Mouse (Mus musculus): ENCODE results near the gene Gja3. TPM values are rescaled to one million over a fixed set of nuclear protein-coding genes. Genes with fewer than 3 reads are reported as not detected.

Gene Gja3
- polyA plus RNA-seq (2014; fragmentation: Illumina TruSeq; extraction: RNeasy Lipid Tissue Mini Kit (QIAGEN cat#74804); ENCODE audit: low read depth, low replicate concordance), result not detected

DNA sequence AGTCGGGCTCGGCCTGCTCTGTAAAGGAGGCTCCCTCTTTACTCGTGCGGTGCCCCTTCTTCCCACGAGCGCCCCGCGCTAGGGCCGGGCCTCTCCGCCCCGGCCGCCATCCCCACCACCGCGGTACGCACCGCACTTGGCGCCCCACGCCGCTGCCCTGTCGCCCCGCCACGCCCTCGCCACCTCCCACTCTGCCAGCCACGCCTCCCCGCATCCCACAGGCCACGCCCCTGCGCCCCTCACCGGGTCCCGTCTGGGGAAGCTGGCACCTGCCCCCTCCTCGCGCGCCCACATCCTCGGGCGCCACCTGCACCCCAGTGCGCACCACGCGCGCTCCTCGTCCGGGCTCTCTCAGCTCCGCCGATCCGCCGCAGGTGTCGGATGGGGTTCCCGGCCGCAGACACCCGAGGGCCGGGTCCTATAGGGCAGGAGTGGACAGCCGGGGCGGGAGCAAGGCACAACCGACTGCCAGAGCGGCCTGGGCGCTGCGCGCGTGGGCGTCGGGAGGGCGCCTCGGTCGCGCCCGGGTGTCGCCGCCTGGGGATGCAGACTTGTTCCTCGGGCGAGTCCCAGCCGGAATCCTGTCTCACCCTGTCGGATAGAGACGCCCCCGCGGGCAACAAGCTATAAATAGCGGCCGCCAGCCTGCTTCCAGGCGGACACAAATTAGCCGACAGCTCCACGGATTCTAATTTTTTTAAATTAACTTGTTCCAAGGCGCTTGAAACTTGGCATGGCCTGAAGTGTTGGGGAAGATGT is at the start of gene Gja3:
TSS of gene Gja3 (minus strand) at position 538 of the 759 bp plus-strand sequence.

DNA sequence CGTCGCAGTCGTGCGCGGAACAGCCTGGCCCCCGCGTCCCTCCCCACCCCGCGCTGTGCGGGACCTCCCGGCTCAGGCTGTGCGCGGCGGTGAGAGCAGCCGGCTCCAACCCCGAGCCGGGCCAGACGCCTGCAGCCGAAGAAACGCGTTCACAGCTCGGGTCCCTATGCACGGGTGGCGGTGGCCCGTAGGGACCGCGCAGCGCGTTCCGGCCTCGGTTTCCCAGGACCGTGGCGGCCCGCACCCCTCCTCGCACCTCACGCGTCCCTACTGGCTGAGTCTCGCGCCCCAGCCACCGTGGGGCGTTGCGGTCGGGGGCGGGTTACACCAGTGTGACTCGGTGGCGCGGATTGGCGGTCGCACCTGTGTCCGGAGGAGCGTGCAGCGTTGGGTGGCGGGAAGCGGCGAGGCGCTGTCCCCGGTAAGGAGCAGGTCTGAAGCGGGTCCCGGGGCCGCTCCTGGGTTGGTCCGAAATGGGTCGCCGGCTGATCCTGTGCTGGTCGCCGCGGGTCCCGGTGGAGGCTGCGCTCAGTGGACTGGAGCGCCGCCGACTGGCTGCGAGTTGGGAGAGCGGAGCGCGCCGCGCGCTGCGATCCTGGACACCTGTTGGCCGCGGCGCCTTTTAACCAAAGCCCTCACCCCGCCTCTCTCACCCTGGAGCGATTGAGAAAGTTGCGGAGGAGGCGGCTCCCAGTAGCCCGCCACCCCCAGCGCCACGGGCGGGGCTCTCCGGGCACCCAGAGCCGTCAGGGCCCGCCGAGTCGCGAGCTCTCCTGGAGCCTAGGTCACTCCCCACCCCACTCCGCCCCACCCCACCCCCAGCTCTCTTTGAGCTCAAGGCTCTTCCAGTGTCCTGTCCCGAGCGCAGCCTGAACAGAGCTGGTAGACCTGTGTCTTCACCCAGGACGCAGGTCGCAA is 46.5 kb upstream of the Gja3 start, which contains the start of gene Gjb2:
TSS of gene Gjb2 (minus strand) at position 597 of the 918 bp plus-strand sequence.

Other genes with a start within 250 kb of the Gja3 start
- gene Zmym5, start 246.4 kb downstream of the Gja3 start, polyA plus RNA-seq (2014; fragmentation: Illumina TruSeq; extraction: RNeasy Lipid Tissue Mini Kit (QIAGEN cat#74804); ENCODE audit: low read depth, low replicate concordance), result 143 TPM
- 216 TPM for gene Zmym2, start 171.4 kb downstream of the Gja3 start, polyA plus RNA-seq (2014; fragmentation: Illumina TruSeq; extraction: RNeasy Lipid Tissue Mini Kit (QIAGEN cat#74804); ENCODE audit: low read depth, low replicate concordance)
- 7.1 TPM for gene Gjb2, start 46.6 kb upstream of the Gja3 start, polyA plus RNA-seq (2014; fragmentation: Illumina TruSeq; extraction: RNeasy Lipid Tissue Mini Kit (QIAGEN cat#74804); ENCODE audit: low read depth, low replicate concordance)
- gene Gm4491, start 57.8 kb upstream of the Gja3 start, polyA plus RNA-seq (2014; fragmentation: Illumina TruSeq; extraction: RNeasy Lipid Tissue Mini Kit (QIAGEN cat#74804); ENCODE audit: low read depth, low replicate concordance), result not detected
- not detected for gene Gjb6, start 75.5 kb upstream of the Gja3 start, polyA plus RNA-seq (2014; fragmentation: Illumina TruSeq; extraction: RNeasy Lipid Tissue Mini Kit (QIAGEN cat#74804); ENCODE audit: low read depth, low replicate concordance)